Mouse (Mus musculus) embryonic fibroblast, embryonic 13.5 days (primary cell): ENCODE results near the gene Bag6.

ENCODE experiments used
- CTCF ChIP-seq: IDR thresholded peaks from 2 replicates; pipeline ENCODE4 v1.5.1; 2011; ENCODE audit warnings: mild to moderate bottlenecking, control low read depth, low read length, moderate library complexity, borderline replicate concordance; ENCODE audit not compliant: insufficient read depth
- POLR2A ChIP-seq: IDR thresholded peaks from 2 replicates; pipeline ENCODE4 v1.6.1; 2011; ENCODE audit warnings: low read depth, mild to moderate bottlenecking, control low read depth, low read length, moderate library complexity

GRCm38 (mm10) chr17:35128996-35129395 is 6.0 kb upstream of the Bag6 start:
- TF ChIP-seq CTCF, result no peak
- TF ChIP-seq POLR2A, result no peak
